Mouse (Mus musculus) heart, adult 8-10 months (tissue): ENCODE data around the gene Gzmb. TPM values are rescaled to one million over a fixed set of nuclear protein-coding genes. Genes with fewer than 3 reads are reported as not detected.
"Not testable (repeated sequence)": the region's sequence is repeated elsewhere in the genome, so short reads cannot be mapped to it uniquely, and the experiment has no call there.

Experiments
- DNase-seq: peaks from one replicate; pipeline ENCODE4 v3.0.0; 2022; ENCODE audit warnings: low spot score
- total RNA-seq, 4 experiments: library from RNA; stranded (reverse); gene quantifications; 2 replicates each; pipeline ENCODE4 v1.2.4; 2022

The Gzmb gene
- total RNA-seq: not detected

DNA sequence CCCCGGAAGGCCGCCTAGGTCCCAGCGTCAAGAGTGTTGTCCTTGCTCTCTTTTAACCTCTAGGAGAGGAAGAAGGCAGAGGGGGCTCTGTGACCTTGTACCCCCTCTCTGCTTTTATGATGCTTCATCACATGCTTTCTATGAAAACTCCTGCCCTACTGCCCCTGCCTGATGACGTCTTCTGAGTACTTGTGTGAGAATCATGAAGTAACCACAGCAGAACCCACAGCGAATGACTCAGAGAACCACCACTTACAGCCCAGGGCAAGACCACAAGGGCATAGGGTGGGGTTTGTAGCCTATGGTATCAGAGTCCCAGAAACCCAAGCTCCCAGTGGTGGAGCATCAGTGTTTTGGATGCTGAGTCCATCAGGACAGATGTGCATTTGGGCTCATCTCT is at the start of gene Gzmb:
Gzmb (minus strand) TSS at position 108 of the 400 bp plus-strand sequence.
- no peak for DNase-seq

DNA sequence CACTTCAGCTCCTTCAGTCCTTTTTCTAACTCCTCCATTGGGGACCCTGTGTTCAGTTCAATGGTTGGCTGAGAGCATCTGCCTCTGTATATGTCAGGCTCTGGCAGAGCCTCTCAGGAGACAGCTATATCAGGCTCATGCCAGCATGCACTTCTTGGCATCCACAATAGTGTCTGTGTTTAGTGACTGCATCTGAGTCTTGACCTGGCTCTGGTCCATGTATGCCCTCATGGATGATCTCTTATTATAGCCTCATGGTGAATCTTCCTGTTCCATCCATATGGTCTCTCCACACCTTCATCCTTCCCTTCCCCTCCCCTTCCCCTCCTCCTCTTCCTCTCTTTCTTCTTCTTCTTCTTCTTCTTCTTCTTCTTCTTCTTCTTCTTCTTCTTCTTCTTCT is 49.7 kb upstream of the Gzmb start:
- DNase-seq: not testable (repeated sequence)

DNA sequence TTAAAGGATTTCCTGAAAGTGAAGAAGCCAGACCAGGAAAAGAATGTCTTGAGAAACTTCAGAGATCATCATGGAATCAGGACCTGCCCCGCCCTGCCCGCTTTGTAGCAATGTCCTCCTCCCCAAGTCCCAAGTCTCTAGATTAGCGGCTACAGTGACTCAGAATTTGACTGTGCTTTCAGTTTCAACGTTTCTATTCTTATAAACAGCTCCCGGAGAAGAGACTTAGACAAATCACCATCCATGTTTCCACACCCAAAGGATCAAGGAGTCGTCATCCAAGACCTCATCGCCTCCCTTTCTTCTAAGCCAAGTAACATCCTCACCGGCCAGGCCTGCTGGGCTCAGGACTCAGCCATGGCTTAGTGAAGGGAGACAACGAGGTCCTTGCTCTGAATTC is 48.2 kb upstream of the Gzmb start:
- DNase-seq: no peak

DNA sequence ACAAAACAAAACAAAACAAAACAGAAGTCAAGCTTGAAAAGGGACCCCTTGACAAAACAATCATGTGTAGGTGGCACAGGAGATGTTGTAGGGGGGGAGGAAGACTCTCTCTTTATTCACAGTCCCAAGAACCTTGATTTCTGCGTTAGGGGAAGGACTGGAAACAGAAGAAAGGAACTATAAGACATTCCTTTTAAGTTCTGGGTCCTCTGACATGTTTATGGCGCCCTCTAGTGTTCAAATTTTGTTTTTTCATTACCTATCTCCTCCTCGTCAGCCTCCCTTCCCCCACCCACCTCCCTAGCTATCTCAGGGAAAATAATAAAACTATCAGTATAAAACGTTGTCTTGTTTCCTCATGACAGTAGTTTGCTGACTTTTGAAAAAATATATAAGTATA is 42.1 kb upstream of the Gzmb start:
- DNase-seq: peak; percentile 37

DNA sequence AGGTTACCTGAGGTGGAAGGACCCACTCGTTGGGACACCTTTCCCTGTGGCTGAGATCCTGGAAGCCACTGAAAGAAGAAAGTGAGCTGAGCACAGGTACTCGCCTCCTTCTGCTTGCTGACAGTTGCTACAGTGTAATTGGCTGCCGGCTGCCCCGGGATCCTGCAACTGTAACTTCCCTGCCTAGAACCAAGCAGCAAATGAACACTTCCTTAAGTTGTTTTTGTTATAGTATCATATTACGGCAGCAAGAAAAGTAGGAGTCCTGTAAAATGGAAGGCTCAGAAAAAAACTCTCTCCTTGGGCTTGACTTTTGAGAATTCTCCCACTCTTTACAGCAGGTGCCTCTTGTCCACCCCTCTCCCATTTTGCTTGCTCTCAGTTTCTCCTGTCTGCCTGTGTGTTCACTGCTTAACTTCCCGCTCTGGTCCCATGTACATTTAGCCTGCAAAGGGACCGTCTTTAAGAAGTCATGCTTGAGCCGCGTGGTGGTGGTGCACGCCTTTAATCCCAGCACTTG is 41.5 kb upstream of the Gzmb start:
- DNase-seq: no peak

DNA sequence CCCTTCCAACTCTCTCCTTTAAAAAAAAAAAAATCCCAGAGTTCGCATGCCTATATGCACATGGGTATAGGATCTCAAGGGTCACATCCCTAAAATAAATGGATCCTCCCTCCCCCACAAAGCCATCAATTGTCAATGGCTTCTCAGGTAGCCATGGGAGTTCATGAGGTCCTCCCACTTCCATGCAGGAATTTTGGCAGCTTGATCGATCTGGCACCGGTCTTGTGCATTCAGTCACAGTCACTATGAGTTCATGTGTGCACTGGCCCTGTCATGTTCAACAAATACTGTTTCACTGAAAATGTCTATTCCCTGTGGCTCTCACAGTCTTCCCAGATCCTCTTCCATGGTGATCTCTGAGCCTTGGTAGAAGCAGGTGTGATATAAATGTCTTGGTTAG is 40.0 kb upstream of the Gzmb start:
- no peak for DNase-seq

DNA sequence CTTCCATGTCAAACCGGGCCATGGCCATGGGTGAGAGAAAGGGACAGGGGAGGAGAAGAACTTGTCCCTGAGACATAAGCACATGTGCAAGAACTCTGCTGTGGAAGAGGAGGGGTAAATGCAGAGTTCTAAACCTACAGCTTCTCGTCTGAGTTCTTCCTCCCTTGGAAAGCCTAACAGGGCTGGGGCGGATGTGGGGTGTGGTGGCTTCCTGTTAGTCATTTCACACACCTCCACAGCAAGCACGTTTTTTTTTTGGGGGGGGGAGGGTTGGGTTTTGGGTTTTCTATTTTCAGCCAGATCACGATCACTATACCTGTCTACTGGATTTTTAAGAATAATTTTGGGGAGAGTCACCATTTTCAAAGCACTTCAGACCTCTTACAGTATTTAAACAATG is 34.7 kb upstream of the Gzmb start:
- DNase-seq: no peak

DNA sequence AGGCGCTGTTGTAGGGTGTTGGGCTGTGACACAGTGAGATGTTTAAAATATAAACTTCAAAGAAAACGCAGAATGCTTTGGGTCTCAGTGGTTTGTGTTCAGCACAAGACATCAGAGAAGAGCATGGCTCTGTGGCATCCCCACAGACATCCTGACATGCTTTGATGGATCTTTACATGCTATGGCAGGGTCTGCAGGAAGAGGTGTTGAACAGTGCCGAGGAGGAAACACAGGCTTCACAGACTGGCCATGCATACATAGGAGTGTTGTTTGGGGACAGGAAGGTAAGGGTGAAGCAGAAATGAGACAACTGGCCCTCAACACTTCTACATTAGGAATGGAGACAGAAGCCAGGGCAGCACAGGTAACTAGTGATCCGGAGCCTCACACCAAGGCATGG is 34.0 kb upstream of the Gzmb start:
- no peak for DNase-seq

DNA sequence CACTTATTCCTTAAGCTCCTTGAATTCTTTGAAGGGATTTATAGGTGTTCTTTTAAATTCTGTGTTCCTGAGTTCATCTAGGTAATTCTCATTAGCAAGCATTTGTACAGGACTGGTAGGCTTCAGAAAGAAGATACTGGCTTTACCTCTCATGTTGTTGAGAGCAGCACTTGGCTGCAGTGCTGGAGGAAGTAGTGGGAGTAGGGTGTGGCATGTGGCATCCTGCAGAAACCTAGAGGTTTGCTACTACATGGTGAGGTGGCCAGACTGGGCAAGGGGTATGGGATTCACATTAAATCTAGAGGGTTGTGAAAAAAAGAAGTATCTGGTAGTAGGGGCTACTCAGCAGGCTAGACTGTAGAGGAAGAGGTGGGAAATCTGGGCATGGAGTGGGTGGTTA is 31.1 kb upstream of the Gzmb start:
- no peak for DNase-seq

DNA sequence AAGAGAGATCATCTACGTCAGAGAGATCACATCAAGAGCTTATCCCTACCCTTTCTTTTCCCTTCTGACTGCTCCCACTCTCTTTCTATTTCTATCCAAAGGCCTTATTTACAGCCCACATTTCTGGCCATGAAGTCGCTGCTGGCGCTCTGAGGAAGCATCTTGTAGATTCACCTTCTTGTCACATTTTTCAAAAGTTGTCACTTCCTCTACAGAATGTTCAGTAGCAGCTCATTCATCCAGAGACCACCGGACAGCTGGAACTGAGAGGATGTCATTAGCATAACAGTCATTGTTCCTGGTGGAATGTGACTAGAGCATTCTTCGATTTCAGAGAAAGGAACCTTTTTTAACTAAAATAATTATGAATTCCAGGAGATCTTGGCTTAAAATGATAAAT is 26.6 kb upstream of the Gzmb start:
- no peak for DNase-seq

DNA sequence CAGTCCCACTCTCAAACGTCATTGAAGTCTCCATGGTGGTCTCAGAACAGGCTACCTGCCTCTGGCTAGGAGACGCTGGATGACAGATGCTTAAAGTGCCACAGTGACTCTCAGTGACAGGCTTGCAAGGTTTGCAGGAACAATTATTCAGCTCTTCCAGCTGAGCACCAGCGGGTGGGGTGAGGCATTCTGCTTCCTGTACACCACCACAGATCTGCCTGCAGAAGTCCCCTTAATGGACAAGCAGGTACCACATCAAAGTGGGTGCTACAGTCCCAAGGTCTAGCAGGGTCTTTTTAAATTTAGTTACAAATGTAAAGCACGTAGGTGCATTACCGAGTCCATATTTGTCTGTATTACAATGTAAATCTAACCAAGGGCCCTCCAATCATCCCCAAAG is 25.7 kb upstream of the Gzmb start:
- DNase-seq: no peak

DNA sequence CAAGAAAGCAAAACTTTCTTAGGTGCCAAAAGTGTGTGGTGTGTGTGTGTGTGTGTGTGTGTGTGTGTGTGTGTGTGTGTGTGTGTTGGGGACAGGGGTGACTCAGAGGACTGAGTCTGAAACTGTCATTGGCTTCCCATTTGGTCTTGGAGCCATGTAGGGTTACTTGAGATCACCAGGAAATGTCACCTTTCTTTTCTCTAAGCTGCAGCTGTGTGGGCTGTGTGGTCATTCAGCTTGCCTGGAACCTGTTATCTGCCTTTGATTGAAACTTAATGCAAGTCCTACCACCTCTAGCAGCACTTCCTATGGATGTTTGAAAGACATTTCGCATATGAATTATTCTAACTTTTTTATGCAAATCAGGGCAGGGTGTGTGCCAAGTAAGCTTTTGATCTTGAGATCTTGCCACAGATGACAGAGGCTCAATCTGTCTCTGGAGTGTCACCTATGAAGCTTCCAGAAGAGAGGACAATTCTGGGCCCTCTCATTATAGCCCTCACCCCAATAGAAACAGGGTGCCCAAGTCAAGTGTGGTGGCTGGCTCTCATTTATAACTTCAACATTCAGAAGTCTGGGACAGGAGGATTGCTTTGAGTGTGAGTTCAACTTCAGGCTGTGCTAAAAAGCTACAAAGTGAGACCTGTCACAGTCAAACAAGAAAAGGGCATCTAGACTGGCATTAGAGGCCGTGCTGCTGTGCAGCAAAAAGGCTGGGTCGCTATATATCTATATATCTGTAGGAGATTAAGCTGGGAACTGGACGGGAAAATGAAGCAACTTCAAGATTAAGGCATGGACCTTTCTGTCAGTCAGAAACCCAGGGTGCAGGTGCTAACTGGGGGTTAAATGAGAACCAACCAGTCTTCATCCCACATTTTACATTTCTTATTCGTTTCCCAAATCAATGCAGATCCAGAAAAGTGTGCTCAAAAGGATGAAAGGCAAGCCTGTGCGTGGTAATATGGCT is 22.6 kb upstream of the Gzmb start:
- DNase-seq: no peak

DNA sequence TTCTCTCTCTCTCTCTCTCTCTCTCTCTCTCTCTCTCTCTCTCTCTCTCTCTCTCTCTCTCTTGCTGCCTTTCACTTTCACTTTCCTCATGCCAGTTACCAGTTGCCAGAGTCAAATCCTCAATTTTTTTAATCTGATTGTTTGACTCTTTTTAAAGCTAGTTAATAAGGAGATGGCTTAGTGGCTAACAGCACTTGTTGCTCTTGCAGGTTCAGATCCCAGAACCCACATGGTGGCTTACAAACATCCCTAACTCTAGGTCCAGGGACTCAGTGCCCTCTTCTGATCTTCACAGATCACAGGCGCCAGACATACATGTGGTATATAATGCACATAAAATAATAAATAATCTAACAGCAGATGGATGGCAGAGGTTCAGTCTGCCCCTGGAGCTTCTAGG is 21.8 kb upstream of the Gzmb start:
- DNase-seq: no peak

DNA sequence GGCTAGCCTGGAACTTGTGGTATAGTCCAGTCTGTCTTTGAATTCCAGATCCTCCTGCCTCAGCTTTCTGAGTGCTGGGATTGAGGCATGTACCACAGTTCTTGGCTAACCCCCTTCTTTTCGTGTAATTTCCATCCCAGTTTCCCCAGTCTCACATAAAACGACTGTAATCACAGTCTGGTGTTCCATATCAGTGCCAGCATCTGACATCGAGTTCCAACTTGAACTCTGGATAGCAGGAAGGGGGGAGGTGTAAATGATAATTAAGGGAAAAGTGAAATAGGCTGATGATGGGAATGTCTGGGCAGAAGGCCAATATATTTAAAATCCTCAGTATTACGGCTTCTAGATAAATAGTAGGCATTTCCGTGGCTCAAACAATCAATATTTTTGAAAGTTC is 19.0 kb upstream of the Gzmb start:
- no peak for DNase-seq

DNA sequence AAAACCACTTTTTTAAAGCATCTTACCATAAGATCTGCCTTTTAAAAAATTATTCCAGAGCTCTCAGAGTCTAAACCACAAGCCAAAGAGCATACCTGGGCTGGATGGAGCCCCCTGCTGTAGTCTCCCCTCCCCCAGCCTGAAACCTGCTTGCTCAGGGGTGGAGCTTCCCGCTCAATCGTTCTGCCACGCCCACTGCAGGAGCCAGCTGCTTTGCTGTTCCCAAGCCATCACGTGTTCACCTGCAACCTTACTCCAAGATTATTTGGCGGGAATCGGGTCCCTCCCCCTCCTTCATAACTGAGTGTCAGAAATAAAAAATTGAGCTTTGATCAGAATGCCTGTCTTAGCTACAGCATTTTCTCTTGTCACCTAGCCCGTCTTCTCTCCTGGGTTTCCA is 16.6 kb upstream of the Gzmb start:
- not testable (repeated sequence) for DNase-seq

DNA sequence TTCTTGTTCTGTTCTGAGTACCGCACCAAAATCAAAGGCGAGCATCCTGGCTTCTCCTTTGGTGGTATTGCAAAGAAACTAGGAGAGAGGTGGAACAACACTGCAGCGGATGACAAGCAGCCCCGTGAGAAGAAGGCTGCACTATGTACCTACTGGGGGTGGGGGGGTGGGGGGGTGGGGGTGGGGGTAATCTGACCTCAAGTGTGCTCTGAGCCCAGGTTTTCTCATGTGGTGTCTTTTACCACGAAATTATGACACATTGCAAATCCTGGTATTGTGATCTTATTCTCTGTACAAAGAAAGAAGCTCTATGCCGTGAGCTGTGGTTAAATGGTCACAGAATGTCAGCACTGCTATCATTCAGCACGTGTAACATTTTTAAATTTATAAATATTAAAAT is 14.0 kb upstream of the Gzmb start:
- not testable (repeated sequence) for DNase-seq

DNA sequence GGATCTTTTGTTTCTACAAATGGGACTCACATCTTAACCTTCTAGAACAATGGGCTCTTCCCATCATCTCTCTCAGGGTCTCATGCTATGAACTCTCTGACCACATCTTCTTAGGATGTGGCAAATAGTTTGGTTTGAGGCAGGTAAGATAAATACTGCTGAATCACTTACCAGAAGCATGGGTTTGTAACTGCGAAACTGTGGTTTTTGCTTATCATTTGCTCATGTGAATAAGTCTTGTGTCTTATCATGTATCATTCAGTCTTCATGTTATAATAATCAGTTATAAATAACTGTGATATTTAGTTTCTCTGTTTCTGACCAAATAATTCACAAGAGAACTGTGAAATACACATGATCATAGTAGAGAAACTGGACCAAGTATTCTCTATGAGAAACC is 4.0 kb upstream of the Gzmb start:
- DNase-seq: no peak

DNA sequence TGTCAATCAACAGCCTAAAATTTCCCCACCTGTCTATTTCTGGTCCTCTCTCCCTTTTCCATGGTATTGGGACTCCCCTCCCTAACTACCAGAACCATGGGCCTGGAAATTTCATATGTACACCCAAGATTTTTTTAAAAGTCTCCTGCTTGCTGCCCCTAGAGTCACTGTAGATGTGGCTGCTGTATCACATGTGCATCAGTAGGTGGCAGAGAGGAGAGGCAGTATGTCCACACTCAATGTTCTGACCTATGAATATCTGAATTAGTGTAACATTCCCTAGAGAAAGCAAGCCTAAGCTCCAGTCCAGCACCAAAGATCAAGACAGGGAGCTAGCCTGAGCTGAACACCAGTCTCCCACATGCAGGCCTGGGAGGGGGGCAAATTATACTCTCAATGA is 21.7 kb downstream of the Gzmb start:
- no peak for DNase-seq

DNA sequence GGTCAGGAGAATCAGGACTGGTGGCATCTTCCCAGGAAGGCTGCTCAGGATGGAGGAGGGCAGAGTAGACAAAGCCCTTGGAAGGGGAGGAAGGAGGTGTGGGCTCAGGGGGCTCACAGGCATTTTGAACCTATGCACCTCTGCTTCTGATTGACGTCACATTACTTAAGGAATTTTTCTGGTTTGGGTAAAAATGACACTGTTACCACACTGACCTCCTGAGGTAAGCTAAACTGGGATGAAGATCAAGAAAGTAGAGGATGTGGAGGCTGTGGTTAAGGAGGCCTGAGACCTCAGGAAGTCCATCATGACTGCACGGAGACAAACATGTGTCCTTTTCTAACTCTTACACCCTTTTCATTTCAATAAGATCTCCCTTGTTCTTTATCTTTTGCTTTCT is 27.5 kb downstream of the Gzmb start, which contains the start of gene Gzmc:
Gzmc (minus strand) TSS at position 101 of the 400 bp plus-strand sequence.
- DNase-seq: no peak

DNA sequence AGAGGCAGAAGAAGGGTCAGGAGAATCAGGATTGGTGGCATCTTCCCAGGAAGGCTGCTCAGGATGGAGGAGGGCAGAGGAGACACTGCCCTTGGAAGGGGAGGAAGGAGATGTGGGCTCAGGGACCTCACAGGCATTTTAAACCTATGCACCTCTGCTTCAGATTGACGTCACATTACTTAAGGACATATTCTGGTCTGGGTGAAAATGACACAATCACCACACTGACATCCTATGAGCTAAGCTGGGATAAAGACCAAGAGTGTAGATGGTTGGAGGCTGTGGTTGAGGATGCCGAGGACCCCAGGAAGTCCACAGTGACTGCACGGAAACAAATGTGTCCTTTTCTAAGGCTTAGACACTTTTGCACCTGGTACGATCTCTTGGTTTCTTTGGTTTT is 50.7 kb downstream of the Gzmb start, which contains the start of gene Gzmf:
Gzmf (minus strand) TSS at position 101 of the 400 bp plus-strand sequence.
- no peak for DNase-seq
